Mouse (Mus musculus) T-helper 17 cell (primary cell): ENCODE data around the gene Mrps7.

Experiments
- in situ Hi-C, 2 experiments: fragments of 300-600 bp; cut with MboI, MseI; formaldehyde crosslinking; loops; 1 replicate in 1 of 2; 2 replicates in 1 of 2; pipeline ENCODE4 v1.15.1; 2025; ENCODE audit warnings: high pct_unique_total_duplicates in 2 of 2

Gene Mrps7

DNA sequence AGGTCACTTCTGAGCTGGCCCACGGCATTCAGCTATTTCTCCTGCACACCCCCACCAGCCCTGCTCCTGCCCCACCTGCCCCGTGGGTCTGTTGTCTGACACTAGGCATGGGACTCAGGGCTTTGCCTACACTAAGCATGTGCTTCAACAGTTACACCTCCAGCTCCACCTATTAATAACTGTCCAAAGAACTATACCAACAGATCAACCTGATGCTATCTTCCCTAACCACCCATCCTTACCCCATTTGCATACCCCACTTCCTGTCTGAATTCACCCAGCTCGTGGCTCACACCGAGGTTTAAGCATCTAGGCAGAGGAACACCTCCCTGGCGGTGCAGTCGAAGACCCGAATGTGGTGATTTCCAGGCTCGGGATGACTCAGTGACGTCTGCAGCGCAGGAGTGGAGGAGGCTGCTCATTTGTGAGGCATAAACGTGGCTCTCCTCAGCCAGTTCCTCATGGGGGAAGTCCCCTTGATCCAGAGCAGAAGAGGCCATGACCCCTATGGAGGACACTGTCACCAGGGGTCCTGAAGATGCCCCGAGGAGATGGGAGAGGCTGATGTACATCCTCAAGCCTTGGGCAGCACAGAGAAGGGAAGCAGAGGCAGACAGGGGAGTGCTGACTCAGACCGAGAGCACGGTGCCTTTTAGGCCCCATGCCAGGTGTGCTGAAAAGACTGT, 37.4 kb downstream of the Mrps7 start:
- in situ Hi-C loops: loop anchor here (5.0 to 25.0 kb wide), 4 partner anchors 54 to 1671 kb away; partner anchors contain the start of genes Caskin2 (in 1 of the 2), Jmjd6 (in 1 of the 2), Mettl23 (in 1 of the 2) and Mxra7 (in 1 of the 2)

- in situ Hi-C loops: loop anchor here (5.0 to 25.0 kb wide), 4 partner anchors 53 to 1671 kb away; partner anchors contain the start of genes Caskin2 (in 1 of the 2), Jmjd6 (in 1 of the 2), Mettl23 (in 1 of the 2) and Mxra7 (in 1 of the 2)
These were observed 37.9 kb downstream of the Mrps7 start for GRCm38 (mm10) chr11:115641664-115642036.

DNA sequence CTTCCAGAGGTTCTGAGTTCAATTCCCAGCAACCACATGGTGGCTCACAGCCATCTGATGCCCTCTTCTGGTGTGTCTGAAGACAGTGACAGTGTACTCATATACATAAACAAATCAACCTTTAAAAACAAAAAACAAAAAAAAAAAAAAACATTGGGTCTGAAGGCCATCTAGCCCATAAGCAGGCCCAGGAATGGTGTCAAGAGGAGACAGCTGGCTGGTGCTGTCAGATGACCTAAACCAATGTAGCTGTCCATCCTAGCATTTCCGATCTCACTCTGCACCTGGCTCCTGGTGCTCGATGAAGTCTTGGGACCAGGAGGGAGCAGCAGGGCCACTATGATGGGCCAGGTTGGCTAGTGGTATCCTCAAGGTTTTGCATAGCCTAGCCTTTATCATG, 39.0 kb downstream of the Mrps7 start:
- in situ Hi-C loops: loop anchor here (5.0 to 25.0 kb wide), 4 partner anchors 52 to 1670 kb away; partner anchors contain the start of genes Caskin2 (in 1 of the 2), Jmjd6 (in 1 of the 2), Mettl23 (in 1 of the 2) and Mxra7 (in 1 of the 2)

- in situ Hi-C loops: loop anchor here (5.0 to 25.0 kb wide), 4 partner anchors 52 to 1669 kb away; partner anchors contain the start of genes Caskin2 (in 1 of the 2), Jmjd6 (in 1 of the 2), Mettl23 (in 1 of the 2) and Mxra7 (in 1 of the 2)
These were observed 39.5 kb downstream of the Mrps7 start for GRCm38 (mm10) chr11:115643265-115643664.

- in situ Hi-C loops: loop anchor here (5.0 to 25.0 kb wide), 4 partner anchors 50 to 1668 kb away; partner anchors contain the start of genes Caskin2 (in 1 of the 2), Jmjd6 (in 1 of the 2), Mettl23 (in 1 of the 2) and Mxra7 (in 1 of the 2)
These were observed 40.6 kb downstream of the Mrps7 start for GRCm38 (mm10) chr11:115644308-115644707.

DNA sequence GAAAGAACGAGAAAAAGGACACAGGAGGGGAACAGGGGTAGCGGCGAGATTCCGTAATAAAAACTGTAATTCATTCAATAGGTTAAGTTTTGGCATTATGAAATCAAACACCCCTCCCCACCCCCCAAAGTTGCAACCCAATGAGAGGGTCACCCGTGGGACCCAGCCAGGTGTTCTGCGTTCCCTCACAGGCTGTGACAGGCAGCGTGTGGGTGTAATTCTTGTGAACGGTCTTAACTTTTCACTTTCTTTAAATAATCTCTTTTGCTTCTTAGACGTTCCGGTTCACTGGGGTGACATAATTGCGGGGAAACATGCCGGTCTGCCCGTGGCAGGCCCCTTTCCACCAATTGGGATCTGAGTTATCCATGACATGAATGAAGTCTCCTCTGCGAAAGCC, 41.8 kb downstream of the Mrps7 start:
- in situ Hi-C loops: loop anchor here (5.0 to 25.0 kb wide), 5 partner anchors 49 to 1667 kb away; partner anchors contain the start of genes Jmjd6 (in 1 of the 2), Mettl23 (in 1 of the 2) and Mxra7 (in 1 of the 2)

DNA sequence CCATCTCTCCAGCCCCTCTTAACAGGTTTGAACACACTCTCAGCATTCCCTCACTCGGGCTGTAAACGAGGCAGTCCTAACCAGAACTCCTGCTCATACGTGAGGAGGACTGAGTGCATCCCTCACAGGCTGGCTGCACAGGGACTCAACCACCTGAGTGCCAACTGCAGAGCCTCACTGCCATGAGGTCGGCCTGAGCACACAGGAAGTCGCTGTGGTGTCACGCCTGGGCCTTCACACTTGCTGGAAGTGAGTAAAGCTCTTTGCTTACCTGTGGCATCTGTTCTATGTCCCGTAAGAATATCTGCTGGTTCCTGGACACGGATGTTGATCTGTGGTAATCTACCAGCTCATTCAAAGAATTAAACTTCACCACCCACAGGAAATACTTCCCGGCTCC, 42.7 kb downstream of the Mrps7 start:
- in situ Hi-C loops: loop anchor here (5.0 to 25.0 kb wide), 5 partner anchors 48 to 1666 kb away; partner anchors contain the start of genes Jmjd6 (in 1 of the 2), Mettl23 (in 1 of the 2) and Mxra7 (in 1 of the 2)

DNA sequence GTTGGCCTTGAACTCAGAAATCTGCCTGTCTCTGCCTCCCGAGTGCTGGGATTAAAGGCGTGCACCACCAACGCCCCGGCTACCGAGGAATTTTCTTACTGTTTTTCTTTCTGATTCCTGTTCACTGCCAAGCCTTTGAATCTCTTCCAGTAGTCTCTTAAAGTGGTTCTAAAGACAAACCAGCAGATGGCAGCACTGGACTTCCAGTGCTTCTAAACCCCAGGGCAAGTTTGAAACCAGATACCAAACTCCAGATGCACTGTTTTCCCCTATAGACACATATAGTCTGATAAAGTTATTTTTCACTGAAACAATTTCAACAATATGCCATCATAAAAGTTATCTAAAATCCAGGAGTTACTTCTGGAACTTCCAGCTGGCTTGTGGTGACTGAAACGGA, 43.7 kb downstream of the Mrps7 start:
- in situ Hi-C loops: loop anchor here (5.0 to 25.0 kb wide), 5 partner anchors 47 to 1665 kb away; partner anchors contain the start of genes Jmjd6 (in 1 of the 2), Mettl23 (in 1 of the 2) and Mxra7 (in 1 of the 2)

DNA sequence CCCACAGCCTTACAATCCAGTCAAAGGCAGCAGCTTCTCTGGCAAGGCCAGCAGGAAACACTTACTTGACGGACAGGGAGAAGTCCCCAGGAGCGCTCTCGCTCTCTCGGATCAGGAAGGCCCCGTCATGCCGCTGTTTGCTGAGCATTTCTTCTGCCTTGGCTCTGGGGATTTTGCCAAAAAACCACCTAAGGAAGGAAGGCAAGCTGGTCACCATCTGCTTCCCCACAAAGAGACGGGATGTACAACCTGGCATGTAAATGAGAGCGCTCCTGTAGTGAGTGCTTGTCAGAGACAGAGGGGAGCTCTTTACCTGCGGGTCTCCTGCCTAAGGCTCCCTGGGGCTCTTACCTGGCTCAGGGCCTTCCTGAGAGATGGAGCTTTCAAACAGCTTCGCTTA, 46.0 kb downstream of the Mrps7 start:
- in situ Hi-C loops: loop anchor here (5.0 to 25.0 kb wide), 5 partner anchors 45 to 1663 kb away; partner anchors contain the start of genes Jmjd6 (in 1 of the 2), Mettl23 (in 1 of the 2) and Mxra7 (in 1 of the 2)

GRCm38 (mm10) chr11:115651680-115652079, 48.0 kb downstream of the Mrps7 start:
- in situ Hi-C loops: no loop called here

DNA sequence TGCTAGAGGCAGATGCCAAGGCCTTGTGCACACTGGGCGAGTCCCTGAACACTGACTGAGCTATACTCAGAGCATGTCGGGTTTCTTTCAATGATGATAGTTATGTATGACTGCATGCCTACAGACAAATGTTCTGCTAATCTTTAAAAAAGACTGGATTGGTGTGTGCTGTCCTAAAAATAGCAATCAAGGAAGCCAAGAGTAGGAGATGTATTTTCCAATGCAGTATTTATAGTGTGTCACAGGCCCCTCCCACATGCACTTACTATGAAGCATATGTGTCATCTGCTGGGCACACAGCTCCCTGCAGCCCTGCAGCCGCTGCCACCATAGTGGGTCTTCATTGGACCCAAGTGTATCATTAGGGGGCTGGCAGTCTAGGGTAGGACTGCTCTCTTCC, 49.5 kb downstream of the Mrps7 start:
- in situ Hi-C loops: no loop called here

DNA sequence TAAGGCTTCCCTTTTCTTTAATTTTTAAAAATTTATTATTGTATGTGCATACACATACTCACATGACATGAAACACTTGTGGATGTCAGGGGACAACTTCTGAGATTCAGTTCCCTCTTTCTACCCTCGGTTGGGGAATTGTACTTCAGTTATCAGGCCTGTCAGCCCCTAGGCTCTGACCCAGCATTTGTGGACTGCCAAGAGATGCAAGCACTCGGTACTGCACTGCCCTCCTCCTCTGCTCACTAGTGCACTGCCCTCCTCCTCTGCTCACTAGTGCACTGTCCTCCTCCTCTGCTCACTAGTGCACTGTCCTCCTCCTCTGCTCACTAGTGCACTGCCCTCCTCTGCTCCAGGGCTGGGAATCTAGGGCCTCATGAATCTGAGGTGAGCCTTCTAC, 50.4 kb downstream of the Mrps7 start:
- in situ Hi-C loops: no loop called here
